Mouse (Mus musculus) cerebellum, adult 2 months (tissue): ENCODE measurements around the gene Rnf144b.

Experiments used
- CTCF ChIP-seq: fragments of 200-500 bp; IDR thresholded peaks from 2 replicates; pipeline ENCODE4 v1.5.1; 2011; ENCODE audit warnings: low read depth, mild to moderate bottlenecking, control low read depth, low read length, moderate library complexity, borderline replicate concordance; ENCODE audit not compliant: insufficient read depth
- POLR2A ChIP-seq: fragments of 200-500 bp; IDR thresholded peaks from 2 replicates; pipeline ENCODE4 v1.6.1; 2011; ENCODE audit warnings: low read length, control low read depth, borderline replicate concordance; ENCODE audit not compliant: insufficient read depth

DNA sequence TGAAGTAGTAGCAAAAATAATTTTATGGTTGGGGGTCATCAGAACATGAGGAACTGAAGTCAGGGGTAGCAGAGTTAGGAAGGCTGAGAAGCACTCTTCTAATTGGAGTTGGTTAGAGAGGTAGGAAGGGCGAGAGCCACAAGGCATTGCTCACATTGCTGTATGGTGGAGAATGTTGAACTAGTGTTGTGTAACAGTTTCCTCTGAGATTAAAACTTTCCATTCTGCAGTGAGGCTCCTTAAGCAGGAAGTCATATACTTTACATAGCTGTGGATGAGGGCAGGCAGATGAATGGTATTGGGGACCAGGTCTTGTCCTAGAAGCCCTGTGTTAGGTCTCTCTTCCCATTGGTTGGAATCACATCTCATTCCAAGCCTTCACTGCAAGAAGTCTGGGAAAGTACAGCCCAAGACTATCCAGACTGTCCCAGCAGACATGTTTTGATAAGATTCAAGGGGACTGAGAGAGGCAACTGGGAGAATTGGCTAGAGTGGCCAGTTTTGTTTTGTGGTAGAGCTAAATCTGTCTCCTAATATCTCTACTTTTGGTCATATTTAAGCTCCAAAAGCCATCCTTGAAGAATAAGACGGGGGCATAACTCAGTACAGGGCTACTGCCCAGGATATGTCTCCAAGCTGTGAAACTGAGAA, 128.8 kb downstream of the Rnf144b start:
- TF ChIP-seq CTCF, result no peak
- no peak for TF ChIP-seq POLR2A
